ENCODE assay signal across 23 mouse cellular contexts in genomic region chr5:122496990-122497389, GRCm38 (mm10). TPM values are rescaled to one million over a fixed set of nuclear protein-coding genes. Genes with fewer than 3 reads are reported as not detected.
A peak's percentile ranks its signal among the peaks of the same experiment; 100 is the strongest.
DNase-seq lines count a peak whose midpoint lies in the region; ATAC-seq and TF ChIP-seq lines count a peak whose summit lies in the region.
"Had no signal": no experiment of that assay in that cellular context is flagged by ENCODE, and none has a peak within 500 bp of the region (broad histone marks: within the 10 kb centered on the region; RNA-seq: fewer than 3 reads in every experiment).

No protein-coding gene starts in this region.

- 49% methylated on average over 4 of the region's 4 CpGs for WGBS in heart, embryonic 13.5 days

- peak overlapping the region; percentile 76 for H3K9ac ChIP-seq in heart, embryonic 13.5 days
- H3K9ac ChIP-seq: embryonic facial prominence, embryonic 13.5 days; forebrain, embryonic 12.5 days; liver, embryonic 15.5 days; neural tube, embryonic 15.5 days; stomach, embryonic 15.5 days had no signal

- TF ChIP-seq POLR2A in myocyte (IDR thresholded peaks at IDR 0.05; ENCODE audit: insufficient read length, low read depth): no peak

- no peak for DNase-seq in gastrocnemius, adult 2 months
- DNase-seq in gastrocnemius, postnatal 4 days (ENCODE audit: low spot score in 2 of 2): no peak
- DNase-seq in heart, postnatal 4 days: no peak
- no peak for DNase-seq in left cerebral cortex, adult 2 months (ENCODE audit: extremely low spot score in 1 of 2, low spot score in 2 of 2)
- DNase-seq in left cerebral cortex, postnatal 25 days (ENCODE audit: low spot score in 2 of 2): no peak
- DNase-seq: adrenal gland, postnatal 14 days; cerebellum, postnatal 36 days; embryo, embryonic 11 days; kidney, adult 8-10 months; kidney, postnatal 14 days; right cerebral cortex, adult 18-20 months; thymus, postnatal 25 days had no signal

- peak overlapping the region; percentile 2; the same call in 1 of the 2 replicates for H3K4me3 ChIP-seq in gastrocnemius, adult 2 months
- H3K4me3 ChIP-seq in heart, embryonic 13.5 days: peak overlapping the region; percentile 99
- H3K4me3 ChIP-seq in left cerebral cortex, adult 2 months: peak overlapping the region; percentile 4; the same call in 1 of the 2 replicates
- no peak overlapping the region for H3K4me3 ChIP-seq in myocyte
- H3K4me3 ChIP-seq: embryonic facial prominence, embryonic 13.5 days; erythroblast, embryonic 14.5 days; forebrain, embryonic 12.5 days; liver, embryonic 15.5 days; neural tube, embryonic 15.5 days; stomach, embryonic 15.5 days had no signal

- no peak for TF ChIP-seq CTCF in gastrocnemius, adult 2 months (IDR thresholded peaks at IDR 0.05)
- TF ChIP-seq CTCF in left cerebral cortex, adult 2 months (IDR thresholded peaks at IDR 0.05): no peak

- ATAC-seq in heart, embryonic 13.5 days (ENCODE audit: extremely low read depth, insufficient number of reproducible peaks, low FRiP score, low TSS enrichment): no peak
- ATAC-seq: inflammation-experienced regulatory T-cells, adult 6 months had no signal

- H3K27ac ChIP-seq in gastrocnemius, adult 2 months: no peak overlapping the region
- peak overlapping the region; percentile 55 for H3K27ac ChIP-seq in heart, embryonic 13.5 days (replicated peaks)
- H3K27ac ChIP-seq in left cerebral cortex, adult 2 months: no peak overlapping the region
- H3K27ac ChIP-seq: embryonic facial prominence, embryonic 13.5 days; forebrain, embryonic 12.5 days; hindbrain, embryonic 13.5 days; liver, embryonic 15.5 days; macrophage; neural tube, embryonic 15.5 days; stomach, embryonic 15.5 days had no signal

- no peak overlapping the region for H3ac ChIP-seq in myocyte (ENCODE audit: control insufficient read depth, insufficient read length)

- no peaks in the 10 kb centered on the region for H3K27me3 ChIP-seq in heart, embryonic 13.5 days (replicated peaks)
- H3K27me3 ChIP-seq in myocyte (ENCODE audit: control insufficient read depth, insufficient read depth, insufficient read length): no peaks in the 10 kb centered on the region
- H3K27me3 ChIP-seq: embryonic facial prominence, embryonic 13.5 days; forebrain, embryonic 12.5 days; hindbrain, embryonic 13.5 days; liver, embryonic 15.5 days; neural tube, embryonic 15.5 days; stomach, embryonic 15.5 days had no signal

- peaks cover 63% of the 10 kb centered on the region for H3K4me1 ChIP-seq in heart, embryonic 13.5 days

- intact Hi-C loops in gastrocnemius, adult 2 months (cut with DNase I): loop anchor here (5.0 kb wide), 1 partner anchor 90 kb away; no protein-coding TSS in a partner anchor
- intact Hi-C loops in left cerebral cortex, adult 2 months (cut with DNase I): no loop called here
- intact Hi-C loops in left cerebral cortex, postnatal 25 days (cut with DNase I): no loop called here

- H3K9me3 ChIP-seq in heart, embryonic 13.5 days: no peaks in the 10 kb centered on the region
- H3K9me3 ChIP-seq: embryonic facial prominence, embryonic 13.5 days; forebrain, embryonic 12.5 days; hindbrain, embryonic 13.5 days; liver, embryonic 15.5 days; neural tube, embryonic 15.5 days; stomach, embryonic 15.5 days had no signal

- peaks cover 70% of the 10 kb centered on the region for H3K36me3 ChIP-seq in heart, embryonic 13.5 days
- H3K36me3 ChIP-seq in myocyte (ENCODE audit: control insufficient read depth, insufficient read depth): peaks cover 52% of the 10 kb centered on the region

- H3K79me2 ChIP-seq in myocyte (ENCODE audit: control insufficient read depth, insufficient read depth): peaks cover 93% of the 10 kb centered on the region

- H3K4me2 ChIP-seq in heart, embryonic 13.5 days: peak overlapping the region; percentile 88
- peak overlapping the region; percentile 21 for H3K4me2 ChIP-seq in myocyte (ENCODE audit: low read depth)
- H3K4me2 ChIP-seq: embryonic facial prominence, embryonic 13.5 days; forebrain, embryonic 12.5 days; liver, embryonic 15.5 days; stomach, embryonic 15.5 days had no signal

TF ChIP-seq in myocyte, 11 proteins besides CTCF, POLR2A, EP300 and RAD21:
- TF ChIP-seq USF1 (IDR thresholded peaks at IDR 0.05; ENCODE audit: low read depth) (no peak), SRF (IDR thresholded peaks at IDR 0.05; ENCODE audit: control insufficient read depth, insufficient read length, low read depth) (no peak), REST (IDR thresholded peaks at IDR 0.05; ENCODE audit: insufficient read depth, insufficient read length) (no peak), MYOD1 (IDR thresholded peaks at IDR 0.05; ENCODE audit: control insufficient read depth in 1 of 3, insufficient read length in 2 of 3, low read depth in 2 of 3) (no peak), TCF12 (IDR thresholded peaks at IDR 0.05; ENCODE audit: insufficient read depth, poor library complexity, severe bottlenecking) (no peak), E2F4 (IDR thresholded peaks at IDR 0.05; ENCODE audit: insufficient read depth) (no peak), TCF3 (IDR thresholded peaks at IDR 0.05; ENCODE audit: insufficient read length, low read depth) (no peak), MYOG (IDR thresholded peaks at IDR 0.05; ENCODE audit: control insufficient read depth in 1 of 3, insufficient read depth in 1 of 3, insufficient read length in 2 of 3, low read depth in 2 of 3) (no peak), CEBPB (IDR thresholded peaks at IDR 0.05; ENCODE audit: insufficient read depth, poor library complexity, severe bottlenecking) (no peak), MAX (IDR thresholded peaks at IDR 0.05; ENCODE audit: low read depth) (no peak), POLR2AphosphoS2 (IDR thresholded peaks at IDR 0.05; ENCODE audit: insufficient read length, low read depth) (no peak)

RNA-seq across cellular contexts. Expression of gene Atp2a2, which starts 5.0 kb away (rescaled TPM):
- total RNA-seq in gastrocnemius, adult 2 months (2021): 100 to 1,000 TPM; 387 to 963 TPM
- total RNA-seq in gastrocnemius, postnatal 4 days (2021): 100 to 1,000 TPM; 250 to 265 TPM
- 221 and 227 TPM in 2 replicates for polyA plus RNA-seq in heart, embryonic 13.5 days (2015; fragmentation: Nextera tagmentation; extraction: Ambion mirVana)
- total RNA-seq in heart, postnatal 4 days (2021): 1,000 to 10,000 TPM; 5,023 to 5,799 TPM
- 100 to 1,000 TPM; 670 to 735 TPM for total RNA-seq in left cerebral cortex, adult 2 months (2021)
- total RNA-seq in left cerebral cortex, postnatal 25 days (2021): 100 to 1,000 TPM; 748 to 749 TPM
- 295 TPM for polyA plus RNA-seq in myocyte (2012; fragmentation: generic; extraction: Trizol)

Comparison
In these comparisons a context has a peak if more than half of its experiments do, and no peak if none do; other contexts are left out.
1. RNA of gene Atp2a2, which starts 5.0 kb away (total RNA-seq): 5,023 to 5,799 TPM in heart, postnatal 4 days; 387 to 963 TPM in gastrocnemius, adult 2 months, 748 to 749 TPM in left cerebral cortex, postnatal 25 days, 670 to 735 TPM in left cerebral cortex, adult 2 months and 250 to 265 TPM in gastrocnemius, postnatal 4 days; every median in the first group is over 4 times any median in the second.